Mouse (Mus musculus) telencephalon, adult 2 months (tissue): ENCODE measurements at regions not wholly inside any gene's neighbourhood (a gene's known extent, or its start where the extent isn't known, plus 50 kb on each side); places are given as distances from the start of the nearest gene placed in this dataset.

Source experiments
- DNase-seq: peaks from one replicate; pipeline ENCODE4 v3.0.0-alpha.2; 2011; ENCODE audit warnings: low read depth, low spot score

- DNase-seq, result no peak
Observed at GRCm38 (mm10) chr5:54888172-54888571, 889.9 kb downstream of the Stim2 start.

- peak; percentile 12 for DNase-seq
Observed at GRCm38 (mm10) chr5:54894496-54895250, 896.4 kb downstream of the Stim2 start.
